Mouse (Mus musculus) gonadal fat pad, adult 2 months (tissue): Measurements from ENCODE around the gene Ntn4. TPM values are rescaled to one million over a fixed set of nuclear protein-coding genes. Genes with fewer than 3 reads are reported as not detected.

ENCODE experiments used
- DNase-seq: peaks from one replicate; pipeline ENCODE4 v3.0.0-alpha.2; 2012; ENCODE audit warnings: low read depth
- polyA plus RNA-seq: library from polyadenylated mRNA; depleted of rRNA; stranded (reverse); fragments of >200 nt; gene quantifications from 2 replicates; pipeline ENCODE4 v1.2.3, GENCODE M21; 2012; rRNA removed

Ntn4 gene
- polyA plus RNA-seq, 1 experiment = 6.7 TPM

GRCm38 (mm10) chr10:93783216-93784013 is 142.9 kb downstream of the Ntn4 start:
- no peak for DNase-seq

Other genes starting within 250 kb of the Ntn4 start
- gene Lta4h, start 187.3 kb upstream of the Ntn4 start, polyA plus RNA-seq = 39.1 and 42.1 TPM in 2 replicates
- gene Hal, start 151.9 kb upstream of the Ntn4 start, polyA plus RNA-seq = 8.0 and 8.3 TPM in 2 replicates
- gene Amdhd1, start 100.6 kb upstream of the Ntn4 start, polyA plus RNA-seq = 1.1 and 1.7 TPM in 2 replicates
- gene Ccdc38, start 100.0 kb upstream of the Ntn4 start, polyA plus RNA-seq = 0.09 and 0.23 TPM in 2 replicates
- 12.8 and 21.0 TPM in 2 replicates for gene Snrpf, start 51.0 kb upstream of the Ntn4 start, polyA plus RNA-seq
- 0.38 and 0.42 TPM in 2 replicates for gene Usp44, start 190.9 kb downstream of the Ntn4 start, polyA plus RNA-seq